Comparison of ENCODE assay signal across 17 mouse cellular contexts in genomic region chr7:67027696-67028095, GRCm38 (mm10).
"Had no signal": no experiment of that assay in that cellular context is flagged by ENCODE, and none has a peak within 500 bp of the region (broad histone marks: within the 10 kb centered on the region; RNA-seq: fewer than 3 reads in every experiment).

No protein-coding gene starts in this region.

- ATAC-seq: liver, postnatal 0 days; midbrain, embryonic 13.5 days had no signal

- H3K27me3 ChIP-seq: liver, embryonic 13.5 days; lung, embryonic 15.5 days; midbrain, embryonic 13.5 days; stomach, embryonic 15.5 days had no signal

- H3K27ac ChIP-seq: kidney, postnatal 0 days; liver, embryonic 13.5 days; lung, embryonic 15.5 days; macrophage; midbrain, embryonic 13.5 days; stomach, embryonic 15.5 days had no signal

- H3K9ac ChIP-seq: liver, embryonic 13.5 days; liver, postnatal 0 days; lung, embryonic 15.5 days; midbrain, embryonic 13.5 days; stomach, embryonic 15.5 days had no signal

- DNase-seq: kidney, adult 9 months; kidney, postnatal 36 days; layer of hippocampus, adult 9-11 months; liver; liver, embryonic 13.5 days; liver, postnatal 0 days; lung, postnatal 14 days; right cerebral cortex, adult 18-20 months; right cerebral cortex, postnatal 25 days; spleen, adult 18-20 months; thymus, adult 2 months; thymus, postnatal 25 days had no signal

- H3K4me2 ChIP-seq: liver, embryonic 13.5 days; lung, embryonic 15.5 days; midbrain, embryonic 13.5 days; stomach, embryonic 15.5 days had no signal

- H3K9me3 ChIP-seq: liver, embryonic 13.5 days; lung, embryonic 15.5 days; midbrain, embryonic 13.5 days; stomach, embryonic 15.5 days had no signal

- H3K36me3 ChIP-seq: liver, embryonic 13.5 days; midbrain, embryonic 13.5 days; stomach, embryonic 15.5 days had no signal

- H3K4me1 ChIP-seq: midbrain, embryonic 13.5 days; stomach, embryonic 15.5 days had no signal

- H3K4me3 ChIP-seq: liver, embryonic 13.5 days; lung, embryonic 15.5 days; midbrain, embryonic 13.5 days; stomach, embryonic 15.5 days had no signal
